Mouse (Mus musculus): ENCODE measurements around the gene Bhlhe41.

The Bhlhe41 gene

DNA sequence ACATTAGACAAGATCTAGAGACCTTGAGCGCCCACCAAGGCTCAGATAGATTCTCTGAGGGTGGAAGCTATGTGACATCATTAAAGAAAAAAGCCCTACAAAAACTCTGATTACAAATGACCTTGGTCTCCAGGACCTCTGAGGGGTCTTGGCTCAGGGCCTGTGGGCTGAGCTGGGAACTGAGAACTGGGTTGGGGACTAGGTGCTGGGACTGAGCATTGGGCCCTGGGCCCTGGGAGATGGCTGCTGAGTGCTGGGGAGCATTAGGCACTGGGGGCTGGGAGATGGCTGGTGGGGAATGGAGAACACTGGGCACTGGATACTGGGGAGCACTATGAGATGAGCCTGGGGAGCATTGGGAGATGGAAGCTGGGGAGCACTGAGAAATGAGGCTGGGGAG lies 19.3 kb downstream of the Bhlhe41 start:
- no peak for DNase-seq (ENCODE audit: low read depth, low spot score)

DNA sequence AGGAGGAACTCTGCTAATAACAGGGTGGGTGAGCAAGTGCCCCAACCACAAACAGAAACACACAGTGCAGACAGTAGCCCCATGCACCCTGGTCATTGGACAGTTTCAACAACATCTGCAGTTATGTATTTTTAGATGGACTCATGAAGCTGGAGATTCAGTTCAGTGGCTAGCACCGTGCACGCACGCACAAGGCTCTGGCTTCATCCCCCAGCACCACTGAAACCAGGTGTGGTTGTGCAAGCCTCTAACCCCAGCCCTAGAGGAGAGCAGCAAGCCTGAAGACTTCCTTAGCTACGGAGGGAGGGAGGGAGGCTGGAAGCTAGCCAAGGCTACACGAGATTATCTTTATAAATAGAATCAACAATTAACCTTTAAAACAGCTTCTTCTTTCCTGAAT lies 19.7 kb downstream of the Bhlhe41 start:
- DNase-seq (ENCODE audit: low read depth, low spot score): no peak

DNA sequence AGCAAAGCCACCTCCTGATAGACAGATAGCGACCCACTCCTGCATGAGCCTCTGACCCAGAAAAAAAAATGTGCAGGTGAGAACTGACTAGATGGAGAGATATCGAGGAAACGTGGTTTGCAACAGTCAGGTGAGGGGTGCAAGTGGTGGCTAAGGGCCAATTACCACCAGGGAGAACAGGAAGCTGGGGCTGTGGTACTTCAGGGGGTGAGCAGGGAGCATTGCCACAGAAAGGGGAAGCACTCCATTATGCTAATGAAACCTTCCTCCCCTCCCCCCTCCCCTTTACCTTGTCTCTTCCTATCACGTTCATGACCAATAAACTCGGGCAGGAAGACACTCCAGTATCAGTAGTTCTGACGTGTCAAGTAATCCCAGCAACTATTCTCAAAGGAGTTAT lies 30.0 kb downstream of the Bhlhe41 start:
- DNase-seq (ENCODE audit: low read depth, low spot score): no peak

DNA sequence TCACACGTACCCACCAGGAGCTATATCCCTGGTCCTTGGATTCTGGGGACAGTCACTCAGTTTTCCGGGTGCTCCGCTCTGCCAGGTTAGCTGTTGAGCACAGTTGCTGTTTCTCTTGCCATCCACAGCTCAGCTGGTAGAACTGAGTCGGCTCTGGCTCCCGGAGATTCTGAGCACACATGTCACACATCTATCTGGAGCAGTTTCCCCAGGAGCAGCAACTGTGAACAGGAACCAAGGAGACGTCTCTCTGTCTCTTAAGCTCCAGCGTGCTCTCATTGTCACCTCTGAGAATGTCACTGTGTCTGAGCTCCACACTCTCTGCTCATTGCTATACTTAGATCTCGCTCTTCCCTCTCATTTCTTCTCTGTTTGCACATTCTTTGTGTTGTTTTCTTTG lies 32.4 kb downstream of the Bhlhe41 start:
- no peak for DNase-seq (ENCODE audit: low read depth, low spot score)

DNA sequence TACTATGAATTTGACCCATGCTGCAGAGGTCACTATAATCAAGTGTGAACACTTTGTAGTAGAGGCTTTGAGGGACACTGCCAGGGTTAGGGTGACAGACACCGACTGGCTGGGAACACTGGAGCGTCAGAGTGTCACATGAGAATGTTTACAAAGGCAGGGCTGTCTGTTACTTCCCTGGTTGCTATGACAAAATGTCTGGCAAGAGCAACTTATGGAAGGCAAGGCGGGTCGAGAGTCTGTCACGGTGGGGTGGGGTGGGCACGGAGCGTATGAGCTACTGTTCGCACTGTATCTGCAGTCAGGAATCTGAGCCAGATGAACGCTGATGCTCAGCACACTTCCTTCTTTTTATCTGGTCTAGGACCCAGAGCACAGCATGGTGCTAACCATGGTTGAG lies 34.7 kb downstream of the Bhlhe41 start:
- no peak for DNase-seq (ENCODE audit: low read depth, low spot score)

DNA sequence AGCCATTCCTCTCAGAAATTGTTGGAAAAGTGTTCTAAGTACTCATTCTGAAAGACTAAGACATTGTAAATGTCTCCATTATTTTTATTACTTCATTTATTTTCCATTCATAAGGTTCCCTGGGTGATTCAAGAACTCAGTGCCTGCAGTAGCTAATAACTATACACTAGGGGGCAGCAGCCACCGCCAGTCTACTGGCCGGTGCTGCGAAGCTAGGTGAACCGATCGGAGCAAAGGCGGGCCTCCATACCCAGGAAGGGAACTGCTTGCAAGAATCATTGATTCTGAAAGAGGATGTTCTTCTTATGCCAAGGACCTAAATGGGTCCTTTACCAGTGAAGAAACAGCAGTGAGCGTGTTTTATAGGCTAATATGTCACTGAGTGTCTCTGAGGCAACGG lies 35.2 kb downstream of the Bhlhe41 start:
- peak; percentile 48 for DNase-seq (ENCODE audit: low read depth, low spot score)

DNA sequence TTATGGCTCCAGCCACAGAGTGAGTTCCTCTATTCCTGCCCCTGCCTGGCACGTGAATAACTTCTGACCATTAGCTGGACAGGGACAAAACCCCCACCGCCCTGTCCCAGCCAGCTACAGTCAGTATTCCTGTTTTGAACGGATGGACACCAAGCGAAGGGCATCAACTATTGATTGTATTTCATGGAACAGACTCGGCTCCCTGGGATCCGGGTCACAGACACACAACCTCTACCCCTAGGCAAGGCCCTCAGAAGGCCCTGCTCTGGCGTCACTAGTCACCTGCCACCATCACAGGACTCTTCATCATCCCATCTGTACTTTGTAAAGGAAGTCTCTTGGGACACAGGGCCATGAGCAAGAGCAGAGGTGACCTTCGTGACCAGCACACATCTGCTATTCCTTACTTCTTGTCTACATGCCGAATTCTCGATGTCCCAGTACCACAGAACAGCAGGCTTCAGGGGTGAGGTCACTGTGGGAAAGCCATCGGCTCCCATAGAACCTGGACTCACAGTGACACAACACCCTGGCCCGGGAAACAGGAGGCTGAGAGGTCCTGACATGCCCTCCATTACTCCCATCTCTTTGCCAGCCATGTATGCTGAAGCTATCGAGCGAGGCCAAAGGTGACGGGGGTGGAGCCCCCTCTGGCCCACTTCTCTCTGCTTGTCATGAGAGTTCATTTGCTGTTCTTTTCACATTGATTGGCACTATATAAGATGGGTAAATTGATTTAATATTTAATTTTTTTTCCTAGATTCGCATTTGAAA lies 36.1 kb downstream of the Bhlhe41 start:
- DNase-seq (ENCODE audit: low read depth, low spot score): no peak

DNA sequence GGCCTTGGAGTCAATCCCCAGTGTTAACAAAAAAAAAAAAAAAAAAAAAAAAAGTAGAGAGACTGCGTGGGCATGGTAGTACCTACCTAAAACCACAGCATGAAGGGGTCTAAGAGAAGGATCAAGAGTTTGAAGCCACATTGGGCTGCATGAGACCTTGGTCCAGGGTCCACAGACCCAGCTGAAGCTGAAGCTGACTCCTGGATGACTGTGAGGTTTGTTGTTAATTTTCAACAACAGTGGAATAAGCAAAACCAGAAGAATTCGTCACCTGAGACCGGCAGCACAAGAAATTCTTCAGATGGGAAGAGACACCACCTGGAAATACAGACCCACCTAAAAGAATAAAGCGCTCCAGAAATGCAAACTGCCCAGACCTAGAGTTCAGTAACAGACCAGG lies 39.1 kb downstream of the Bhlhe41 start:
- no peak for DNase-seq (ENCODE audit: low read depth, low spot score)

DNA sequence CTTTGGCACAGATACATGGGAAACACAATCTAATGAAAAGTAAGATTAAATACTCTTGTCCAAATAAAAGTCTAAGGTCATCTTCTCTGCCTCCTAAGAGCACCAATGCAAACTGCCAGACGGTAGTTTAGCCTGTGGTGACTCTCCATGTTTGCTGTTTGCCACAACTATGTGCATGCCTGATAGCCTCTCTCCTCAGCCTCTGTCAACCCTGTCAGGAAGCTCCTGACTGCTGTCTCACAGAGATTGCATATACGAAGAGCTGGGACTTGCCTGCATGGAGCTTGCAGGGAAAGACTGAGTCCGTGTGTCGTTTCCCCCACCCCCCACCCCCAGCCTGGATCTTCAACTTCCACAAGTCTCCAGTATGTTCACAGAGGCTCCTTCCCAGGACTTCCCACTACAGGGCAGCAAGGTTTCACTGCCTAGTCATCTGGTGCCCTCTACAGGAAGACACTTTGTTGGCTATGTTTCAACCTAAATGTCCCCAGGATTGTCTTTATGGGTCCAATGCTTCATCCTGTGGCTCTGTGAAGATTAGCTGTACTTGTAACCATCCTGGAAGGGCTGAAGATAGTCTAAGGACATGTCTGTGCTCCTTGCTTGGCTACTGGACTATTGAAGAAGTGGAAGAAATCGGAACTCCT lies 41.6 kb downstream of the Bhlhe41 start:
- no peak for DNase-seq (ENCODE audit: low read depth, low spot score)

DNA sequence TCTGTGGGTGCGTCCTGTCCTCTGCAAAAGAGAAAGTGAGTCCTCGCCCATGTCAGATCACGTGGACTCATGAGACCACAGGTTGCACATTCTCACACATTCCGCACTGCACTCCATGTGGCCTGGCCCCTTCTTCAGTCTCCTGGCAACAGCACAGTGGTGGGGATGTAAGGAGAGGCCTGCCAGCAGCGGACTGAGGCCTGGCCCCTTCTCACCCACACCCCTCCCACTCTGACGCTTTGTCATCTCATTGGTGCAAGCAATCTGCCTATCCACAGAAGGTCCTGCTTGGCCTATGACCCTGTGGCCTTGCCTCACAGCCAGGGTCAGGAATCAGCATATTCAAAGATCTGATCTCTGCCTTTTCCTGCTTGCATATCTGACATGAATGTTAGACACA lies 42.3 kb downstream of the Bhlhe41 start:
- no peak for DNase-seq (ENCODE audit: low read depth, low spot score)

DNA sequence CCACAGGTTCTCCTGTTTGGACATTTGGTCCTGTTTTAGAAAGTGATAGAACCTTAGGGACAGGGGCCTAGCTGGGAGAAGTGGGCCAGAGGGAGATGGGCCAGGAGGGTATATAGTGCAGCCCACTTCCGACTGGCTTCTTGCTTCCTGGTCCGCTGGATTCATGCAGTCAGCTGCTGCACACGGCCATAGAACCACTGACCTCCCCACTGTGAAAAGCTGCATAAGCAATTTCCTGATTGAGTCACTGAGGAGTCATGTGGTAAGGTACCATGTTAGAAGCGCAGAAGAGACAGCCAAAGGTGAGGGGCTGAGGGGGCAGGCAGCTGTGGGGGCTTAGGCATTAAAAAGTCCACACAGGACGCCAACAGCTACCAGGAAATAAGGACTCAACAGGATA lies 43.1 kb downstream of the Bhlhe41 start:
- DNase-seq (ENCODE audit: low read depth, low spot score): no peak

DNA sequence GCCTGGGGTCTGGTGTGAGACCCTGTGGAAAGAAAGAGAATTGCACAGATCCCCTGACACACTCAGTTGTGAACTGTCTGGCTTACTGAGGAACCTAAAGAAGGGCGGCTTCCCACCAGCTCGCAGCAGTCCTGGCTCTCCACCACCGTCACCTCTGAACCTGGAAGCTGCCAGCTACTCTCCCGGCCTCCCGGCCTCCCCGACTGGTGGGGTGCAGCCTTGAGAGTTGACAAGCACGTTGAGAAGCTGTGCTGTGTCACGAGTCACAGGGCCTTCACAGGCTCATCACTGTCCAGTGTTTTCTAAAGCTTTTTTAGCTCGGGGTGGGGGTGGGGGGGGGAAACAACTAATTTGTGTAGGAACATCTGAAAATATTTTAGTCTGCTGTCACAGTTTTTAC lies 46.2 kb downstream of the Bhlhe41 start:
- no peak for DNase-seq (ENCODE audit: low read depth, low spot score)

DNA sequence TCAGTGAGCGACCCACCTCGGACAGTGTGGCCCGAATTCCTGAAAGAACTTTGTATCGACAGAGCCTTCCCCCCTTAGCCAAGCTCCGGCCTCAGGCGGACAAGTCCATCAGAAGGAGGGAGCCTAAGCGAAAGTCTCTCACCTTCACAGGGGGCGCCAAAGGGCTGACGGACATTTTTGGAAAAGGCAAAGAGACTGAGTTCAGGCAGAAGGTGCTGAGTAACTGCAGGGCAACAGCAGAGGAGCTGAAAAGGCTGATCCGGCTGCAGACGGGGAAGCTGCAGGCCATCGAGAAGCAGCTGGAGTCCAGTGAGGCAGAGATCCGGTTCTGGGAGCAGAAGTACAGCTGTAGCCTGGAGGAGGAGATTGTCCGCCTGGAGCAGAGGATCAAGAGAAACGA lies 50.2 kb downstream of the Bhlhe41 start:
- DNase-seq (ENCODE audit: low read depth, low spot score): no peak

DNA sequence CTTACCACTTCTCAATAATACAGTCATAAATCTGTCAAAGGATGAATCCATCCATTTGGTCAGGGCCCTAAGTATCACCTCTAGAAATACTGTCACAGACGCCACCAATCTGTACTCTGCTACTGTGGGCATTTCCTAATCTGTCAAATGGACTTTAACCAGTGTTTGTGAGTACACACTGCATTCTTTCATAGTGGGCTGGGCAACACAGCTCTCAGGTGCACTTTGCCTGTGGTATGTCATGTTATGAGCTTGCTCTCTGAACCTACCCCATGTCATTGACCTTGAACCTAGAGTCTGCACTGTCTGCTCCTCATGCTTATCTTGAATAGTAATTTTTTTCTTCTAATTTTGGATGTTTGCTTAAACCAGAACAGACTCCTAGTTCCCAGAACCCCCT lies 54.2 kb downstream of the Bhlhe41 start:
- no peak for DNase-seq (ENCODE audit: low read depth, low spot score)

DNA sequence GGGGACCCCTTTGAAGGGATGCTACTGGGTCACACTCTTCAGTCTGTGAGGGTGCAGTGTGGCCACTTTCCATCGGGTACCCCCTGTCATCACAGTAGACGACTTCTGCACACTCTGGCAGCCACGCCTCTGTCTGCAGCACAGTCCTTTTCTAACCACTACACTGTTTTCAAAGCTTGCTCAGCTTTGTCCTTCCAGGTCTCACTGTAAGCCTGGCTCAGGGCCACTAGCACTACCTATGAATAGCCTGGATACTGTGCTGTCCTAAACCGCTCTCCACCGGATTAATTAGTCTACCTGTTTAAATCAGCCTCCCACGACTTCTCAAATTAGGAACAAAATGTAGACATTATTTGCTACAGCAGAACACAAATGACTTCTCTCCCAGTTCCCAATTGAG lies 55.3 kb downstream of the Bhlhe41 start:
- no peak for DNase-seq (ENCODE audit: low read depth, low spot score)

DNA sequence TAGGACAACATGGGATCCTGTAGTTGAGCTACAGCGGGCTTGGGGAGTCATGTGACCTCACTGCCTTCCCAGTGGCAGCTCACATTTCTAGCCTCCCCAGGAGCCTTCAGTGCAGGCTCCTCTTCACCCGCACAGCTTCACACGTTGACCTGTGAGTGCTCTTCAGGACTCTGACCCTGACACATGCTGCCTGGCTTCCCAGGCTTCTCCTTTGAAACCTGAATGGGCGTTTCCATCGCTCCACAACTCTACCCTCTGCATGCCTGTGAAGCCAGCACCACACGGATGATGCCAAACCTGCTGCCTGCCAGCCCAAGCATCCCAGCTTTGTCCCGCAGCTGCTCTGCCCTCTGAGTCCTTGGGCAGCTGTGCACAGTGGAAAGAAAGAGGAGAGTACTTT lies 55.8 kb downstream of the Bhlhe41 start:
- DNase-seq (ENCODE audit: low read depth, low spot score): no peak

Data from telencephalon, adult 2 months (tissue).